Mouse (Mus musculus) lung, embryonic 14.5 days (tissue): Measurements from ENCODE around the gene Lrmda. TPM values are rescaled to one million over a fixed set of nuclear protein-coding genes. Genes with fewer than 3 reads are reported as not detected.

Experiments
- ATAC-seq: fragments of 200-750 bp; cut with Nextera tagmentation; 2 replicates; pipeline ENCODE4 v1.8.0; 2017; ENCODE audit warnings: mild to moderate bottlenecking, moderate TSS enrichment, moderate library complexity; ENCODE audit not compliant: insufficient read depth
- DNase-seq: peaks from one replicate; pipeline ENCODE4 v3.0.0-alpha.2; 2015
- H3K27ac ChIP-seq: fragments of 300-500 bp; sonication (generic); 2 replicates; pipeline ENCODE4 v1.5.1; 2014; ENCODE audit warnings: low read depth, mild to moderate bottlenecking, moderate library complexity
- H3K27me3 ChIP-seq: fragments of 300-500 bp; sonication (generic); 2 replicates; pipeline ENCODE4 v1.6.1; 2014; ENCODE audit warnings: low read length, control low read depth; ENCODE audit not compliant: insufficient read depth
- H3K36me3 ChIP-seq: fragments of 300-500 bp; sonication (generic); 2 replicates; pipeline ENCODE4 v1.6.1; 2014; ENCODE audit warnings: control low read depth; ENCODE audit not compliant: insufficient read depth
- H3K4me1 ChIP-seq: fragments of 300-500 bp; sonication (generic); 2 replicates; pipeline ENCODE4 v1.6.1; 2014; ENCODE audit warnings: antibody characterized with exemption, control low read depth; ENCODE audit not compliant: insufficient read depth
- H3K4me2 ChIP-seq: fragments of 300-500 bp; sonication (generic); 2 replicates; pipeline ENCODE4 v1.6.1; 2014; ENCODE audit warnings: mild to moderate bottlenecking
- H3K4me3 ChIP-seq: fragments of 300-500 bp; sonication (generic); 2 replicates; pipeline ENCODE4 v1.5.1; 2014; ENCODE audit warnings: low read depth, low read length
- H3K9ac ChIP-seq: fragments of 300-500 bp; sonication (generic); 2 replicates; pipeline ENCODE4 v1.6.1; 2014
- H3K9me3 ChIP-seq: fragments of 300-500 bp; sonication (generic); 2 replicates; pipeline ENCODE4 v1.6.1; 2016; ENCODE audit warnings: low read depth, low read length, control low read depth
- CTCF ChIP-seq: IDR thresholded peaks from 2 replicates; pipeline ENCODE4 v1.5.1; 2016; ENCODE audit warnings: antibody characterized with exemption, low read depth
- WGBS: fragments of 180-500 bp; shearing (Covaris S2); extraction: QIAGEN DNeasy Blood & Tissue Kit; methylation state at CpG from one replicate; pipeline ENCODE4 v1.1.7; 2014; 5-methylcytosine and 5-hydroxymethylcytosine counted together
- polyA plus RNA-seq: library from polyadenylated mRNA; unstranded; fragments of >200 nt; fragmentation: Nextera tagmentation; extraction: Ambion mirVana; gene quantifications from 2 replicates; pipeline ENCODE4 v1.2.1, GENCODE M21; 2014

The Lrmda gene
- polyA plus RNA-seq, 1 experiment from 2014 or later = 1.1 TPM

DNA sequence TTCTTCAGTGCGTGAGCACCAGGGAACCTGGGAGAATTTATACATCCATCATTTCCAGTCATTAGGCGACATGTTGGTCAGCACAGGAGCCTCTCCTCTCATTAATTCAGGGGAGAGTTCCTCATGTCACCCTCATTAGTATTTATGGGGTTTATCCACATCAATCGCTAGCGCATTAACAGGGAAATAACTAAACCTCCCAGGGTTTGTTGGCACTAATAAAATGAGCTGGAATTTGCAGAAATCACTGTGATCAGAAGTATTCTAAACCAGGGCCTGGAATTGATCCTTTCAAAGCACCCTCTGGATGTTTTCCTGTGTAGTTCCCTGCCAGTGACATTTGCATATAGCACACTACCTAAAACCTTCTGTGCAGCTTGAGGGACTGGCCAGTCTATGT lies 382.9 kb downstream of the Lrmda start:
- WGBS = 48% methylated on average over 4 of the region's 4 CpGs
- ATAC-seq = no peak
- Histone ChIP-seq H3K9ac (no peak overlapping the region), H3K36me3 (no peaks in the 10 kb centered on the region), H3K4me1 (no peaks in the 10 kb centered on the region), H3K9me3 (no peaks in the 10 kb centered on the region), H3K27ac (no peak overlapping the region), H3K27me3 (no peaks in the 10 kb centered on the region), H3K4me3 (no peak overlapping the region), H3K4me2 (no peak overlapping the region)
- DNase-seq = no peak
- no peak for TF ChIP-seq CTCF

DNA sequence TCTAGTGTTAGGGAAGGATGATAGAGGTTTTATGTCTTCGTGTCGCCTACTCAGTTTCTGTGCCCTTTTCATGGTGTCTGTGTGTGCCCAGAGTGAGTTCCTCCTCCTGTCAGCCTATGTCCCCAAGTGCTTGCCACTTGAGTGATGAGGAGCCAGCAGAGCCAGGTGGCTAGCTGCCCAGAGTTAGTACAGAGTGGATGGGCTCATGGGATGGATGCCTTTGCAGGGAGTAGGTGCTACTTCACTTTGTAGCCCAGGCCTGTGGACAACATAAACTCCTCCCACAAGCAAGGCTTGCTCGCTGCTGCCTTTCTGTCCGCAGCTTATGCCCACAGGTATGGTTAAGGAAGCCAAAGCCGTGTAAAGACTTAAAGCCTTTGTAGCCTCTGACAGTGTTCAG lies 387.1 kb downstream of the Lrmda start:
- Histone ChIP-seq H3K4me2 (no peak overlapping the region), H3K4me1 (no peaks in the 10 kb centered on the region), H3K27me3 (no peaks in the 10 kb centered on the region; the same call in 1 of the 2 replicates), H3K4me3 (no peak overlapping the region), H3K9ac (no peak overlapping the region), H3K9me3 (no peaks in the 10 kb centered on the region), H3K27ac (no peak overlapping the region), H3K36me3 (no peaks in the 10 kb centered on the region)
- ATAC-seq (no peak), DNase-seq (no peak)
- 67% methylated on average over 5 of the region's 5 CpGs for WGBS
- no peak for TF ChIP-seq CTCF

DNA sequence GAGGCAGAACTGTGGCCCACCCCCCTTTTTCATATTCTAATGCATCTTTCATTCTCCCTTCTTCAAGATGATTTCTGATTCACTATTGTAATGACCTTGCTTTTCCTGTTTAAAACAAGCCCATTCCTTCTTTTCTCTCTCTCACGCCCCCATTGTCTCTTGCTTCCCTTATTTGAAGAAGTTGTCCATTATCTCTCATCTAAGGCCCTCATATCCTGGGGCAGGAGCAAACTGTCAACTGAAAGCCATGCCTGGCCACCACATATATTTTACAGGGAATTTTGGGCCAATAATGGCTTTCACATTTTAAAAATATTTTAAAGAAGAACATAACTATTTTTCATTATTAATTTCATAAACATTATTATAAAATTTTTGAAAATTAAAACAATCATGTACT lies 391.3 kb downstream of the Lrmda start:
- no peaks in the 10 kb centered on the region; the same call in 1 of the 2 replicates for H3K27me3 ChIP-seq
- peaks cover 3% of the 10 kb centered on the region; the same call in 1 of the 2 replicates for H3K4me1 ChIP-seq
- WGBS = 88% methylated on average over 1 of the region's 1 CpGs

DNA sequence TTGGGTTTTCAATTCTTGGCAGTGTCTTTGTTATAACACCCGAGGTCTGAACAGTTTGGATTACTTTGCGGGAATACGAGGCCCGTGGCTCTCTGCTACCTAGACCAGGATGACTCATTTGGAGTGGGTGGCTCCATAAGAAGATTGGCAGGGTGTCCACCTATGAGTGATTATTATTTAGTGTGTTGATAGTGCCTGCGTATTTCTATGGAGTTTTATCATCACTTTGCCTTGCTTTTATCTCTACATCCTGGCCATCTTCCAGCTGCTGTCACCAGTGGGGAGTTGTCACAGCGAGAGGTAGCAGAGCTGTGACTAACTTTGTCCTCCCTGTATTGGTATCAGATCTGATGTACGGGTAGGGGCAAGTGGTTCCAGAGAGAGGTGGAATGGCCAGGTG lies 393.7 kb downstream of the Lrmda start:
- no peaks in the 10 kb centered on the region for H3K27me3 ChIP-seq

More for the DNA sequence above, 391.3 kb downstream of the Lrmda start:
- H3K9ac ChIP-seq = no peak overlapping the region
- no peak overlapping the region for H3K4me3 ChIP-seq
- no peak for ATAC-seq
- no peak overlapping the region for H3K4me2 ChIP-seq
- no peak for TF ChIP-seq CTCF
- H3K27ac ChIP-seq = no peak overlapping the region
- DNase-seq = no peak
- no peaks in the 10 kb centered on the region for H3K9me3 ChIP-seq
- no peaks in the 10 kb centered on the region for H3K36me3 ChIP-seq

DNA sequence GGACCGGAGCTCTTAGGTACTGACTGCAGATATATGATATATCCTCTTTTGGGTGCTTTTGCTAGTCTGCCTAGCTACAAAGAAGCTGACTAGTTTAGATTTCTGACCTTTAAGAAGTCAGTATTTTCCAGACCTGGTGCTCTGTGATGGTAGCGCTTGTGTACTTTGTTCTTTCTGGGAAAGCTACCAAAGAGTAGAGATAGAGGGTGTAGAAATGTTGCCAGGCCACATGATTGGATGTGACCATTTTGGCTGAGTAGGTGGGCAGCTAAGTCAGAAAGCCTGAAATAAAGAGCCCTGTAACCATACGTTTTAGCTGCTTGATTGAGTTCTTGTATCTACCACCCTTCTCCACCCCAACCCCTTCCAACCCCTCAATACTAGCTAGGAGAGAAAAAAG lies 398.2 kb downstream of the Lrmda start:
- WGBS = 88% methylated on average over 3 of the region's 3 CpGs
- Histone ChIP-seq H3K9me3 (no peaks in the 10 kb centered on the region), H3K27ac (no peak overlapping the region), H3K27me3 (no peaks in the 10 kb centered on the region), H3K4me3 (no peak overlapping the region), H3K4me2 (no peak overlapping the region), H3K4me1 (peaks cover 3% of the 10 kb centered on the region; the same call in 1 of the 2 replicates), H3K9ac (no peak overlapping the region), H3K36me3 (no peaks in the 10 kb centered on the region)
- no peak for ATAC-seq
- TF ChIP-seq CTCF = no peak
- DNase-seq = no peak

More for the DNA sequence above, 393.7 kb downstream of the Lrmda start:
- Histone ChIP-seq H3K27ac (no peak overlapping the region), H3K4me2 (no peak overlapping the region), H3K36me3 (no peaks in the 10 kb centered on the region), H3K4me1 (peaks cover 3% of the 10 kb centered on the region; the same call in 1 of the 2 replicates), H3K9me3 (no peaks in the 10 kb centered on the region), H3K9ac (no peak overlapping the region), H3K4me3 (no peak overlapping the region)
- TF ChIP-seq CTCF = no peak
- 35% methylated on average over 7 of the region's 7 CpGs for WGBS
- DNase-seq = peak; percentile 52
- ATAC-seq = no peak

DNA sequence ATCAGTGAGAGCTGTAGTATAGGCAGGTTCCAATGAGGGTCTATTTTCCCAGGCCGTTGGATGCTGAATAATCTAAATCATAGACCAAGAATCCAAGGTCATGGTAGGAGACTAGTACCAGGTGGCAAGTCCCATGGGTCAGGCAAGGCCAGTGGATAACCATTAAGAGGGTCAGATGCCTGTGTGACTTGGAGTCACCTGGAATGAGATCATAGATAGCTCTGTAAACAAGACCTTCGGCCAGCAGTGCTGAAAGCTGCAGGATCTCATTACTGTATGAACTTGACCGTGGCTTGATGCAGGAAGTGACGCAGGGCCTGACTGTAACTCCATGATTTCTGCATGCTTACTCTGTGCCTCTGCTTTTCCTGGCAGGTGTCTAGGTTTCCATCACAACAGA lies 402.2 kb downstream of the Lrmda start:
- Histone ChIP-seq H3K36me3 (no peaks in the 10 kb centered on the region), H3K4me3 (no peak overlapping the region), H3K9ac (no peak overlapping the region), H3K27ac (no peak overlapping the region), H3K9me3 (no peaks in the 10 kb centered on the region), H3K27me3 (no peaks in the 10 kb centered on the region), H3K4me2 (no peak overlapping the region), H3K4me1 (no peaks in the 10 kb centered on the region)
- DNase-seq = no peak
- 61% methylated on average over 4 of the region's 4 CpGs for WGBS
- TF ChIP-seq CTCF = no peak
- ATAC-seq = no peak

DNA sequence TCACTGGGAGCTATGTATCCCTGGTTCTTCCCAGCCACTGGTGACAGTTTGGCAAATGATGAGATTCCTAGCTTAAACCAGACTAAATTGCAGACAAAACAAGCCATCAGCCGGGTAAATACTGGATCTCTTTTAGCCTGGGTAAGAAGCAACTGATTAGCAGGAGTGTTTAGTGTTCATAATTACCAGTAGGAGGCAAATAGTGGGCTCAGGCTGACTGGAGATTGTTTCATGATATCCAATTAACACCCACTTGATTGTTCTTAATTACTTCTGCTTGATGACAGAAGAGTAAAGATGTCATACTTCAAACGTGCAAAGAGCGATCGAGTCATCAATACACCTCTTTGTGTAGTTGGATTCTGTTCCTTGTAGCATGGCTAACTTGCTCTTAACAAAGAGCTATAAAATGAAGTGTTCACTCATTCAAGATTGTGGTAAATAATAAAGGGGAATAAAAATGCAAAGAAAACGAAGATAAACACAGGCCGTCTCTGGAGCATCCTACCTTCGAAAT lies 405.6 kb downstream of the Lrmda start:
- Histone ChIP-seq H3K36me3 (no peaks in the 10 kb centered on the region), H3K27ac (no peak overlapping the region), H3K9me3 (no peaks in the 10 kb centered on the region), H3K27me3 (no peaks in the 10 kb centered on the region), H3K4me1 (no peaks in the 10 kb centered on the region), H3K4me2 (no peak overlapping the region), H3K4me3 (no peak overlapping the region), H3K9ac (no peak overlapping the region)
- no peak for DNase-seq
- ATAC-seq = no peak
- no peak for TF ChIP-seq CTCF
- WGBS = 79% methylated on average over 7 of the region's 7 CpGs
